Mouse (Mus musculus) effector memory CD4-positive, alpha-beta T cell, adult 5 months (primary cell): ENCODE data around the gene H2-Ob. TPM values are rescaled to one million over a fixed set of nuclear protein-coding genes. Genes with fewer than 3 reads are reported as not detected.

Experiments used
- polyA plus RNA-seq: library from polyadenylated mRNA; unstranded; fragments of 100-300 nt; shearing (Covaris generic); gene quantifications from one replicate; pipeline ENCODE4 v1.2.1, GENCODE M21; 2017

The H2-Ob gene
- 31.4 TPM for polyA plus RNA-seq

DNA sequence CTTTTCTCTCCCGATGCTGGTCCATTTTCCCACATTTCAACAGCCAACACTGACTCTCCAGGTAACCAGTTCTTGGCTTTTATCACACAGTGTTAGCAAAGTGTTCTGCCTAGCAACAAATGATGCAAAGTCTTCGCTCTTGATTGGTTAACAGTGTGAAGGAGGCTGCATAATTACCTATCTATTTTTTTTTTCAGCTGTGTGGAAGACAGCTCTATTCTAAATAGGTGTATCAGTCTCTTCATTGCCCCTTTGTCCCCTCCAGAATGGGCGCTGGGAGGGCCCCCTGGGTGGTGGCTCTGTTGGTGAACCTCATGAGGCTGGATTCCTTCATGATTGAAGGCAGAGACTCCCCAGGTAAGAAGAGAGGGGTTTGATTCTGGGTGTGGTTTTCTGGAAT, at the start of gene H2-Ob:
Gene H2-Ob (plus strand): TSS at position 198 of the 400 bp plus-strand sequence.

GRCm38 (mm10) chr17:34196941-34197894, 41.5 kb upstream of the H2-Ob start, which contains the start of gene Psmb8:
Gene Psmb8 (plus strand): TSS chr17:34197721.

GRCm38 (mm10) chr17:34203444-34203843, 35.3 kb upstream of the H2-Ob start, which contains the start of gene Tap2:
Gene Tap2 (plus strand): TSS chr17:34203527.

GRCm38 (mm10) chr17:34257594-34258375, 19.1 kb downstream of the H2-Ob start, which contains the start of gene H2-Ab1:
Gene H2-Ab1 (plus strand): TSS chr17:34257689.

DNA sequence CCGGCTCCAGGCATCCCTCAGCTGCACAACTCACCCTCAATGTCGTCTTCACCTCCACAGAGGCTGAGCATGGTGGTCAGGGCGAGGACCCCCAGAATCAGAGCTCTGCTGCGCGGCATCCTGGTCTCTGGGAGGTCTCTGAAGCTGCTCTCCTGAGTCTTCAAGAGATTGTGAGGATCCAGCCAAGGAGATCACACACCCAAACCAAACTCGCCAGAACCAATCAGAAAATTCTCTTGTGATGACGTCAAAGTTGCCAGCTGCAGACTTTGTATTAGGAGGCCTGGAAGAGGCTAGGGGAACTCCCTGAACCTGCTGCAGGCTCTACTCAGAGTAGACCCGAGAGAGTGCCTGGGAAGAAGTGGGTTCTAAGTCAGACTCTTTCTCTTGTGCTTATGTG, 48.9 kb downstream of the H2-Ob start, which contains the start of gene H2-Aa:
Gene H2-Aa (minus strand): TSS at position 176 of the 400 bp plus-strand sequence.

Other genes starting within 250 kb of the H2-Ob start
- 13,966 TPM for gene H2-K1, start 238.6 kb upstream of the H2-Ob start, polyA plus RNA-seq
- gene Ring1, start 214.2 kb upstream of the H2-Ob start, polyA plus RNA-seq = 29.5 TPM
- gene H2-Ke6, start 210.8 kb upstream of the H2-Ob start, polyA plus RNA-seq = 238 TPM
- gene Slc39a7, start 207.2 kb upstream of the H2-Ob start, polyA plus RNA-seq = 112 TPM
- gene Rxrb, start 207.1 kb upstream of the H2-Ob start, polyA plus RNA-seq = 85.3 TPM
- 0.94 TPM for gene Col11a2, start 199.5 kb upstream of the H2-Ob start, polyA plus RNA-seq
- gene H2-Oa, start 146.6 kb upstream of the H2-Ob start, polyA plus RNA-seq = 6.3 TPM
- 18.9 TPM for gene H2-DMa, start 119.4 kb upstream of the H2-Ob start, polyA plus RNA-seq
- 276 TPM for gene Brd2, start 116.3 kb upstream of the H2-Ob start, polyA plus RNA-seq
- 0.97 TPM for gene H2-DMb2, start 95.6 kb upstream of the H2-Ob start, polyA plus RNA-seq
- gene H2-DMb1, start 85.8 kb upstream of the H2-Ob start, polyA plus RNA-seq = not detected
- gene Tap1, start 51.4 kb upstream of the H2-Ob start, polyA plus RNA-seq = 199 TPM
- 260 TPM for gene Psmb9, start 51.1 kb upstream of the H2-Ob start, polyA plus RNA-seq
- gene Psmb8, start 41.2 kb upstream of the H2-Ob start, polyA plus RNA-seq = 610 TPM
- gene Tap2, start 35.4 kb upstream of the H2-Ob start, polyA plus RNA-seq = 230 TPM
- gene H2-Ab1, start 18.8 kb downstream of the H2-Ob start, polyA plus RNA-seq = 5.6 TPM
- 4.3 TPM for gene H2-Aa, start 48.9 kb downstream of the H2-Ob start, polyA plus RNA-seq
- 1.7 TPM for gene H2-Eb1, start 67.0 kb downstream of the H2-Ob start, polyA plus RNA-seq
- not detected for gene H2-Eb2, start 86.8 kb downstream of the H2-Ob start, polyA plus RNA-seq
- gene Btnl2, start 115.9 kb downstream of the H2-Ob start, polyA plus RNA-seq = not detected
- not detected for gene Btnl1, start 138.2 kb downstream of the H2-Ob start, polyA plus RNA-seq
- 1.6 TPM for gene BC051142, start 159.9 kb downstream of the H2-Ob start, polyA plus RNA-seq
- not detected for gene Btnl4, start 238.4 kb downstream of the H2-Ob start, polyA plus RNA-seq